Mouse (Mus musculus) lung, adult 2 months (tissue): ENCODE measurements at regions not wholly inside any gene's neighbourhood (a gene's known extent, or its start where the extent isn't known, plus 50 kb on each side); places are given as distances from the start of the nearest gene placed in this dataset.

ENCODE experiments used
- CTCF ChIP-seq: fragments of 200-500 bp; IDR thresholded peaks from 2 replicates; pipeline ENCODE4 v1.5.1; 2011; ENCODE audit warnings: mild to moderate bottlenecking, low read length, control low read depth; ENCODE audit not compliant: insufficient read depth
- POLR2A ChIP-seq: fragments of 200-500 bp; IDR thresholded peaks from 2 replicates; pipeline ENCODE4 v1.6.1; 2011; ENCODE audit warnings: low read depth, mild to moderate bottlenecking, control low read depth, low read length, borderline replicate concordance; ENCODE audit errors: extremely low read depth

- TF ChIP-seq CTCF: no peak
- TF ChIP-seq POLR2A: no peak
These were observed 122.0 kb downstream of the Amer3 start for GRCm38 (mm10) chr1:34701436-34701835.
